Mouse (Mus musculus): ENCODE measurements around the gene Abracl.

Abracl gene

DNA sequence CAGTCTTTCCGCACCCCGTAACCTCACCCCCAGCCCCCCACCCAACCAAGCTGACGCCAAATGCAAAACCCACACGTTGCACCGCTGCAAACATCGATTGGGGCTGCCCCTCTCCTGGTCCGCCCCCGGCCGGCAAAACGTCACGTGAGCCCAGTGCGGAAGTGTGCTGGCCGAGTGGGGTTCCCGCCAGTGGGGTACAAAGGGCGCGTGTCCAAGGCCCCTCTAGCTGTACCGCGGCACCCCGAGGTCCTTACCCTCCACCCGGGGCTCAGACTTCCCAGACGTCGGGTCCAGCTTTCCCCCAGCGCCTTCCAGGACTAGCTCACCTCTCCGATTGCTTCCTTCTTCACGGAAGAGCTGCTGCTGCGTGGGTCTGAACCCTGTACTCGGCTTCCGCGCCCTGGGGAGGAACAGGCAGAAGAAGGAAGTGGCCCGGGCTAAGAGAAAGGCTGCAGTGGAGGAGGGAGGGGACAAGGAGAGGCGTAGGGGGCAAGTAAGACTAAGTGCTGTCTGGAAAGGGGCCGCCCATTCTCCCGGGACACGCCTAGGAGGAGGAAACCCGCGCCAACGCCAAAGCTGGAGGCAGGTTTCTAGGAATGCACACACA lies at the start of gene Abracl:
Gene Abracl, minus strand, starts transcription at position 548 of the 607 bp plus-strand sequence.
- DNase-seq (ENCODE audit: extremely low spot score) = peak; percentile 87

DNA sequence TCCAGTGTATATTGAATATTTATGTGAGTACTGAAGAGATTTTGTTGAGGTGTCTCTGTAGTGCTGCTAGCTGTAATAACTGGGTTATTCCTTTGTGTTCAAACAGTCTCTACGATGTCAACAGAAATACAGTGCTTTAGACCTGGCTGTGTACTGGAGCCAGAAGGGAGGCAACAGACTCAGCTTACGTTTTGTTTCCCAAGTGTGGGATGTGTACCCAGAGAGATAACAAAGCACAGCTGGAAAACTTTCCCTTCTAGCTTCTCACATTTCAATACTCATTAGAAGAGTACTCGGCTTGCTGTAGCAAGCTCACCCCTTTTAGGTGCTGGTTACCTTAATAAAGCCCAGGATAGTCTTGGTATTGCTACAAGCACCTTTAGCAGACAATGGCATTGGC lies 49.8 kb upstream of the Abracl start:
- no peak for DNase-seq (ENCODE audit: extremely low spot score)

DNA sequence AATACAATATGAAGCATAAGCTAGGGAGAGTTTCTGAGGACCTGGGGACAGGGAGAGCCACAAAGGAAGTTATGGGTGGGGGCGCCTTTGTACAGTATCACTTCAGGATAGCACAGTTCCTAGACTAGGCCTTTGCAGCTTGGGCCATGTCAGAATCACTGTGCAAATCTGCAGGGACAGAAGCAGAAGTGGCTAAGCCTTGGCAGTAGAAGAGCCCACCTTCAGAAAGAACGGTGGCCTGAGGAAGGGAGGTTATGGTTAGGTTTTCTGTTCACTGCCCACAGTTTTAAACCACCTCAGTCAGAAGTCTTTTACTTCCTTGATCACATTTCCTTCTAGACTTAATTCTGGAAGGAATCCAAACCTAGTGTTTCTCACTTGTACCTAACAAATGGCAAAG lies 47.5 kb upstream of the Abracl start:
- no peak for DNase-seq (ENCODE audit: extremely low spot score)

DNA sequence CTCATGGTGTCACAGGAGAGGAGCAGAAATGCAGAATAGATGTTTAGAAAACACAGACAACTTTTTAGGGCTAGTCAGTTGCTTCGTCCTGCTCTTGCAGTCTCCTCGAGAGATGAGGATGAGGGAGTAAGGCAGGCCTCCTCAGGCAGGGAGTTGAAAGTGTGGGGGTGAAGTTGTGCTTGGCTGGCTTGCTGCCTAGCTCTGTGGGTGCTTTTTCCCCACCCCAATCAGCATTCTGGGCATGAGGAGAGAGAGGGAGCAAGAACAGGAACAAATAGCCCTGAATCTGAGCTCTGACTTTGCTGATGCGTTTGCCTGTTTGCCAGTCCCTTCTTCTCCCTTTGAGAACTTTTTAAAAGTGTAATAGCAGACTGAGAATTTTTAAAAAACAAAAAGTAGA lies 47.1 kb upstream of the Abracl start:
- DNase-seq (ENCODE audit: extremely low spot score) = no peak

DNA sequence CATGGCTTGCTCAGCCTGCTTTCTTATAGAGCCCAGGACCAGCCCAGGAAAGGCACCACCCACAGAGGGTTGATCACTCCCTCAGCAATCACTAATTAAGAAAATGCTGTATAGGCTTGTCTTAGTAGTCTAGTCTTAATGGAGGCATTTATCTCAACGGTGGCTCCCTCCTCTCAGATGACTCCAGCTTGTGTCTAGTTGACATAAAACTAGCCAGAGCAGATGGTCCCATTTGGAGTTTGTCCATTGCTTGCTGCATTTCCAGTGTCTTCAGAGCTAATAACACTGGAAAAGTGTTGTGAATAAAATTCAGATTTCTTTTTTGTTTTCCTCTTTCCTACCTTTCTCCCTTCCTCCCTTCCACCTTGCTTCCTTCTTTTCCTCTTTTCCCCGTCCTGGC lies 46.5 kb upstream of the Abracl start:
- no peak for DNase-seq (ENCODE audit: extremely low spot score)

DNA sequence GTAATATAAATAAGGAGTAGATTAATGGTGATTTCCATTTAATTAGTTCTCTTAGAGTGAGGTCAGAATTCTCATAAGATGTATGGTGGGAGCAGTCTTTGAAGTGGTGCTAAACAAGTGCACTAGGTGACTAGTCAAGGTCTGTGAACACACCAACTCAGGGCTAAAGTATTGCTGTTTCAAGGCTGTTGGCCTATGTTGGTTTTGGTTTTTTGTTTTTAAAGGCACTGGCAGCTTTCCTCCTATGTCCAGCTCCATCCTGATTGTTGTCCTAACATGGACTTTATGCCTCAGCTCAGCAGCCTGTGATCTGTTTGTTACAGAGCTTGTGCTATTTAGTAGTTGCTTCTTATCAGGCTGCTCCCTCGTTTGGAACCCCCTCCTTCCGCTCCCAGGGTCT lies 45.8 kb upstream of the Abracl start:
- no peak for DNase-seq (ENCODE audit: extremely low spot score)

DNA sequence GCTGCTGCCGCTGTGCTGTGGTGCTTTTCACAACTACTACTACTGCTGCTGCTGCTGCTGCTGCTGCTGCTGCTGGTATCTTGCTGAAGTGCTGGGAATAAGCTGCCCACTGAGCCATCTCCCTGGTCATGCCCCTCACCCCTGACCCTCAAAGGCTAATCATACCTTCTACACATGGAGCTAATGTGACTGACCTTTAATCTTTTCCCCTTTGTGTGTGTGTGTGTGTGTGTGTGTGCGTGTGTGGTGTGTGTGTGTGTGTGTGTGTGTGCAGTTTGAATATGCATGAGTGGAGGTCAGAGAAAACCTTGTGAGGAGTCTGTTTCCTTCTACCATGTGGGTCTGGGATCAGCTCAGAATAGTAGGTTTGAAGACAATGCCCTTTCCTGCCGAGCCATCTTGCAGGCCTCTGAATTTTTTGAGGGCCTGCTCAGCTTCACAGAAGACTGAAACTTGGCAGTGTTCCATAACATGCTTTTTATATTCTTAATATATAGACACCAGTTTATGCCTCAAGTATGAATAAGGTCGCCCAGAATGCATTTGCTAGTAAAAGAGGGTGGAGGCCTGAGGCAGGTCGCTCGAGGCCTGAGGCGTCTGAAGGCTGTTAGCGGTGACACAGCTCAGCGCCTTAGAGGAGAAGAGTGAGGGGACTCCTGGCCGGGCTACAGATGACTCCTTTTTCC lies 44.8 kb upstream of the Abracl start:
- DNase-seq (ENCODE audit: extremely low spot score) = no peak

DNA sequence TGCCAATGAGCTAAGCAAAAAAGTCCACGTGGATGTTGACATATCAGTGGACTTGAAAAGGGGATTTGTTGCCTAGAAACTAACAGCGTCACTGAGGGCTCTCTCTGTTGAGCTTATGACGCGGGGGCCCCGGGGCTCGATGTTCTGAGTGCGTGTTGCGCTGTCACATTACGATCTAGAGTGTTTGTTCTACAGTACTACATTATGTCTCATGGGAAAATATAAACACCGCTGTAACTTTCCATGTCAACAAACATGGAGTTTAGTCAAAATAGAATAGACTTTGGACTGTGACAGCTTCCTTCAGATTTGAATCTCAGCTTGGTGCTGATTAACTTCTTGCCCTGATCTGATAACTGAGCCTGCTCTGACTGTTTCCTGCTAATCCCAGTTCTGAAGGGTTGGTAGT lies 42.9 kb upstream of the Abracl start:
- no peak for DNase-seq (ENCODE audit: extremely low spot score)

DNA sequence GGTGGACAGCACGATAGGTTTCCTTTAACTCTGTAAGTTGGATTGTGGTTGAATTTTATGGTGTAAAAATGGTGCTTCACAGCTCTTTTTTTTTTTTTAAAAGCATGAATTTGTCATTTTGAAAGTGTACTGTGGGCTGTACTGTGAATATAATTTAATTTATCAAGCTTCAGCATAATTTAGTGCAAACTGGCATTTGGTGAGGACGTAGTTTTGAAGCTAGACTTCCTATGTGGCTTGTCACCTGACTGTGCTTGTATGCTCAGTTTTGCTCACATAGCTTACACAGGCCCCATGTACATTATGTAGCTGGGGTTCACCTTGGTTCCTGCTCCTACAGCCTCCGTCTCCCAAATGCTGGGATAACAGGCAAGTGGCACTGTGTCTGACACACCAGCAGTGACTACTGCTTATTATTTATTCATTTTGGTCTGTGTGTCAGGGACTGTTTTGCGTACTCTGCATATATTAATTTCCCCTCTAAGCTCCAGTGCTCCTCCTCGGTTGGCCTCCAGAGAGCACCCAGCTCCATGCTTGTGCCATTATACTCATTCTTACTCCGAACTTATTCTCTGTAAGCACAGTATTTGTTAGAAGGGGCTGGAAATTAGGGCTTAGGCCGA lies 41.6 kb upstream of the Abracl start:
- DNase-seq (ENCODE audit: extremely low spot score) = no peak

DNA sequence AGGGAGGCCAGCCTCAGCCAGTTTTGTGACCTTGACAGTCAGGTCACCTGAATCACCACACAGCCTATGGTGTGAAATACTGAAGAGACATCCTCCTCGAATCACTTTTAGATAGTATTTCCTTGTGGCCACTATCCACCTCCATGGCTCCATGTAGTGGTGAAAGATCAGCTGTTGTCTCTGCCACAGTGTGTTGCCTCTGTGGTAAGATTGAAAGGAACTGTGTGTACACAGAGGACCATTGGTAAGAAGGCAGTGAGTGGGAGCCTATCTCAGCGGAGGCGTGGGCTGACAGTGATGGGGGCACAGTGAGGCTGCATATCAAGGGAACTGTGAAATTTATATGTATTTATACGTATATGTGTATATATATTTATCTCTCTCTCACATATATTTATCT lies 38.4 kb upstream of the Abracl start:
- no peak for DNase-seq (ENCODE audit: extremely low spot score)

DNA sequence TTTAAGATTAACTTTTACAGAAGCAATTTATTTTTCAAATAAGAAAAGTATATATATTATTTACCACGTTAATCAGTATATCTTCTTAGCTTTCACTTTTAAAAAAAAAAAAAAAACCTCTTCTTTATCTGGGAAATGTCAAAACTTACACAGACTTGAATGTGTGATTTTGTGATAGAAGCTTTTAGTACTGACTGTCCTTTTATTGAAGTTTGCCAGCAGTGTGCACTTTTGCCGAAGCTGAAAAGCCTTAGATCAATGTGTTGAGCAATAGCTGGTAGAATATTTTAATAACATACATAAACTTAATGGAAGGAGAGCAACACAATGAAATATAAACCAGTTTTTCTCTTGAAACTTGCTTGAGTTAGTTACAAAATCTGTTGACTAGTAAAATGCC lies 37.7 kb upstream of the Abracl start:
- no peak for DNase-seq (ENCODE audit: extremely low spot score)

DNA sequence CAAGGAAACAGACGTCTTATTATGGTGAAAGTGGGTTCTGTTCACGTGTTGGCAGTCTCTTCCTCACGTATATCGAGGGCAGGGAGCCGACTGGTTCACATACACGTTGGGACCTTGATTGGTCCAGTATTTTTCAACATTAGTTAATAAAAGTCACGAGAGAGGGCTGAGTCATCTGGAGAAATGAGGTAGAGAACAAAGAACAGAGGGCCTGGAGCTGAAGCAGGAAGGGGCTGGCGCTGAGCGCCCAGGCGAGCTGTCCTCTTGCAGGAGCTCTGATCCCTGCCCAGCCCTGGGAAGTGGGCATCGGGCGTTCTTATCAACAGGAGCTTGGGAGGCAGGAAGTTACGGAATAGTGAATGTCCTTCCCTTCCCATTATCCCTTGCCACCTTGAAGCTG lies 36.7 kb upstream of the Abracl start:
- no peak for DNase-seq (ENCODE audit: extremely low spot score)

DNA sequence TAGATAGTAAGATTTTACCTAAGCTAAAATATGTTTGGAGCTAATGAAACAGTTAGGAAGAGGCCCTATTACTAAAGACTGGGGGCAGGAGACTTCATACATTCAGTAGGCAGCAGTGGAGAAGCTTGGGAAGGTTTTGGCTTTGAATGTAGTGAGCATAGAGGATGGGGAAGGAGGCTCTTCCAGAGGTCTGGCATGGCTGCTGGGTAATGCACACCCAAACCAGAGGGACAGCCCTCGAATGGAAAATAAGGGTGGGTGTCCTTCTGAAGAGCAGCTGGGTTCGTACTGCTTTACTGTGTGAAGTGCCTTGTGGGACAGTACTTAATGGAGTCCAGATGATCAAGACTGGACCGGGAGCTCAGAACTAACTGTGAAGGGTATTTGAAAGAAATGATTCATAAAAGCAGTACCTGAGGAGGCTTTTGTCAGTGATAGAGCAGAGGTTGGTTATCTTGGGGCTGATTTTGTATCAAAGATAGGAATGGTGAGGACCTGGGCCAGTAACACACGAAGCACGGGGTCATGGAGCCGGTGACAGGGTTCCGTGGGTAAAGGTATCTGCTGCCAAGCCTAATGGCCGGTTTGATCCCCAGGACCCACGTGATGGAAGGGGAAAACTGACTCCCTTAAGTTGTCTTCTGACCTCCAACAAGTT lies 35.7 kb upstream of the Abracl start:
- no peak for DNase-seq (ENCODE audit: extremely low spot score)

DNA sequence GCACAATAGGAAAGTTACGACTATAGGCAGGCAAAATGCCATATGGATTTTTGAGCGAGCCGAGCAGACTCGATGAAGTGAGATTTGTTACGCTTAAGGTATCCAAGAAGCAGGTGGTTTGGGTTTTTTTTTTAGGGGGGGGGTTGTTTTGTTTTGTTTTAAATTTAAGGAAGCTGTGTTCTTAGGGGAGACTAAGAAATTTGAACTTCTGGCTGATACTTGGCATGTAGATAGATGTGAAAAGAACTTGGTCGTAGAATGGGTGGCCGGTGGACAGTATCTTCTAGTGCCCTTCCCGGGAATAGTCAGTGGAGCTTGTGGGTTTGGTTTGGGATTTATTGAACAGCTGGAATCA lies 33.3 kb upstream of the Abracl start:
- DNase-seq (ENCODE audit: extremely low spot score) = no peak

DNA sequence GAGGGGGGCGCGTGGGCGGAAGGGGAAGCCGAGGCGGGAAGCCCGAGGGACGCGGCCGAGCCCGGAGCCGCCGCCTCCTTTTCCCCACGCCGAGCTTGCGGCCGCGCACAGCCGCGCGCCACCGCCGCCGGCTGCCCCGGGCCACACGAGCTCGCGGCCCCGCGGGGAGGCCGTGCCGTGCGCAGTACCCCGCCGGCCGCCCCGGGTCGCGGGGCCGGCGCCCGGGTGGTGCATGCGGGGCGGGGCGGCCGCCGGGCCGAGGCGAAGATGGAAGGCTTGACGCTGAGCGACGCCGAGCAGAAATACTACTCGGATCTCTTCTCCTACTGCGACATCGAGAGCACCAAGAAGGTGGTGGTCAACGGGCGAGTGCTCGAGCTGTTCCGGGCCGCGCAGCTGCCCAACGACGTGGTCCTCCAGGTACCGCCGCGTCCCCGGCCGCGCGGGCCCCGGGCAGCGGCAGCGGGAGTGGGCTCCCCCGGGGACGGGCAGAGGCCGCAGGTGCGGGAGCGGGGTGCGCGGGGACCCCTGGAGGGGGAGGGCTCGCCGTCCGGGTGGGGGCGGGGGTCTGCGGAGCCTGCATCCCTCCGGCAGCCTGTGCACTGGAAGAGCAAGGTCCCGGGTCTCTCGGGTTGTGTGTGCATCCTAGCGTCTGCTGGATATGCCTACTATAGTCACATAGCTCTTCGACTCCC lies 32.8 kb upstream of the Abracl start, which contains the start of gene Reps1:
Gene Reps1, plus strand, starts transcription at position 166 of the 695 bp plus-strand sequence.
- peak; percentile 64 for DNase-seq (ENCODE audit: extremely low spot score)

DNA sequence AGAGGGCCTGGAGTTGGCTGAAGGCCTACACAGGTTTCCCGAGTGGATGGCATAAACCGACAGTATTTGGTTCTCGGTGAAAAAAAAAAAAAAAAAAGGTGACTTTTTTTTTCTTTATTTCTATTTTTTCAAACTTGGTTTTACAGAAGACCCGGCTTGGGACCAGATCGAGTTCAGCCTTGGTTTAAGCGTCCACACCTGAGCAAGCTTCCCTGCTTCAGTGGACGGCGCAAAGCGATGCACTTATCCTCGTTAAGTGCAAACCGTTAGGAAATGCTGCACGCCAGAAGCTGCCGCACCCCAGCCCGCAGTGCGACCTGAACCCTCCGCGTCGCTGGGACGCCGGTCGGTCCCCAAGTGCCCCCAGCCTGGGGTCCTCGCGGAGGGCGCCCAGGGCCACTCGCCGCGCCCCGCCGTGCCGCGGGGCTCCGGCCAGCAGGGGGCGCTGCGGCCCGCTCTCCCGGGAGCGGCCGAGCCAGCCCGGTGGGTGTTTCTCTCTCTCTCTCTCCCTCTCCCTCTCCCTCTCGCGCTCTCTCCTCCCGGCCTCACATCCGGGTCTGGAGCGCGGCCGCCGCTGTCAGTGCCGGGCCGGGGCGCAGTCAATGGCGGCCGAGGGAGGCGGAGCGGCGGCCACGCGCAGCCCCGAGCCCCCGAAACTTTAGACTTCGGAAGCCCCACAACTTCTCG lies 32.1 kb upstream of the Abracl start:
- DNase-seq (ENCODE audit: extremely low spot score) = peak; percentile 90

DNA sequence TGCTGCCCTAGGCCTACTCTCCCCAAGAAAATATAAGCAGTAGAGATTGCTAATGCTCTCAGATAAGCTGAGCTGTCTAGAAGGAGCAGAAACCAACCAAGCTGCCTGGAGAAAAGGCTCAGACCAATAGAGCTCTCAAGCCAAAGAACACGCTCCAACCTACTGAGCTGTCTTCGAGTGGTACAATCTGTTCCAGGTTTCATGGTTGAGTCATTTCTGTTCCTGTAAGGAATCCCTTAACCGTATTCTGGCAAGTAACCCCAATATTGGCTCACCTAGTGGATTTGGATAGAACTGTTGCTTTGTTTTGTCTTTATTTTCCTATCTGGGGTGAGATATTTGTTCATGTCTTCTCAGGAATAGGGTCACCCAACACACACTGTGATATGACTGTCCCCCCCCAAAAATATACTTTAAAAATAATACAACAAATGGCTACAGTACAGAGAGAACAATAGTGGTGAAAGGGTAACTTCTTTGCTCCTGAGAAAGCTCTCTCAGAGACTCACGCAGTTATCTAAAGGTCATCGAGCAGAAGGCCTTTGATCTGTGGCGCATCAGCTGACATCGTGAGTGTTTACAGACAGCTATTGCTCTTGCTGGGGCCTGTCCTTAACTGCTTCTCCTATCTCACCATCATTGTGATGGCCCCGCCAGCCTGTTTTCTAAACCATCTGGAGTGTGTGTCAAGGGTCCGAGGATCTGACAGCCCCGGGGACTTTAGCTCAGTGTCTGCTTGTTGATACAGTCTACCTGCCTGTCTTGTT lies 24.5 kb upstream of the Abracl start:
- peak; percentile 42 for DNase-seq (ENCODE audit: extremely low spot score)

DNA sequence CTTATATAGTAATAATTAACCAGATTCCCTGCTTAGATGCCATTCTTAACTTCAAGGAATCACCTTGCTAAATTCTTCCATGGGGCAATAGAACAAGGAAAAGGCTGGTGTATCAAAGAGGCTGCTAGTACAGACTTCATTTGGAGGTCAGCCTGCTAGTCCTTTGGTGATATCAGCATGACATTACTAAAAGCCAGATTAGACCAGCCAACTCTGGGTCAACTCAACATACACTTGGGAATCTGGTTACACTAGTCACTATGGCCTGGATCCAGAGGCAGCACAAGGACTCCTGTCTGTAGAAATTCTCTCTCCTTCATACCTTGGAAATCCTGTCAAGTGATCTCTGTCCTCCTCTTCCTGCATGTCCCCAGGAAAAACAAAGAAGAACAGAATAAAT lies 23.3 kb upstream of the Abracl start:
- DNase-seq (ENCODE audit: extremely low spot score) = no peak

DNA sequence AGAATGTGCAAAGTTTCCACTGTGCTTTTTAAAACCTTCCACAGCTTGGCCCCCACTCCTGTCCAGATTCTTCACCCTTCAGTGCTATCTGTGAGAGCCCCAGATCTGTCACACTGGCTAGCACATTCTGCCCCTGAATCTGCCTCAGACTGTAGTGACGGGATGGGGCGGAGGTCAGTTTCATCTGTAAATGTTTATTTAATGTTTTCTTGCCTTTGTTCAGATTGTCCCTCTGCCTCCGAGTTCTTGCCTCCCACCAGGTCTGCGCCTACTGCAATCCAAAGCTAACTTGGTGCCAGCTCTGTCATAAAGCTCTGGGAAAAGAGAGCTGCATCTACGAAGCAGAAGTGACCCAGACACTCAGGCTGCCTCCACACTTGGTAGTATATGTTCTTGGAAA lies 13.8 kb upstream of the Abracl start:
- DNase-seq (ENCODE audit: extremely low spot score) = no peak

DNA sequence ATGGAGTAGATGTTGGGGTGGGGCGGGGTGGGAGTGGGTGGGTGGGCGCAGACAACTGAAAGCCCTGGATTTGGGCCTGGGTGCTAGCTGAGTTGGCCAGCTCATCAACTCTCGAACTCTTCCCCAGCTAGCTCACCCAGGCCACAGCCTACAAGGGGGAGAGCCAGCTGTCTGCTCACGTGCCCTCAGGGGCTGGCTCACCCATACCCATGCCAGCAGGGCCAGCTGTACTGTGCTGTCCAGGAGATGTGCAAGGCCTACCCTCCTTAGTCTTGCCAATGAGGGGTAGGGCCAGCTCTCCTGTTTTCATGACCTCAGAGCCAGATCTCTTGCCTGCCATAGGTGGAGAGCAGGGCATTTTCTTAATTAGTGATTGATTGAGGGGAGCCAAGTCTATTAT lies 11.3 kb upstream of the Abracl start:
- no peak for DNase-seq (ENCODE audit: extremely low spot score)

DNA sequence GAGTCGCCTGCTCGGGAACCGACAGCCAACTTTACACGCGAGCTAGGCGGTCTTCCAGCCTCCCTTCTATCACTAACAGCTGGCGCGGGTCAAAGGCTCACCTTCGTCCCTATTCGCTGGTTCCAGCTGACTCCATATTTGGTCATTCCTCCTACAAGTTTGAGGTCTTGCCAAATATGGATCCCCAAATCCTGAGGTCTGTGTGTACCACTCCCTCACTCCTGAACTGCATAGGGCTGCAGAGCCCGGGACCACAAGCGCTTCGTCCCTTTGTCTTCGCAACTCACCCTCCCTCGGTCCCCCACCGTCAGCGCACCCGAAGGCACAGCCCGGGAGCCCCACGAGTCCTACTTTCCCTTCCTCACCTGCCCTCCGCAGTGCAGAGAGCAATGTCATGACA lies 776 bp downstream of the Abracl start:
- DNase-seq (ENCODE audit: extremely low spot score) = peak; percentile 83
